Mouse (Mus musculus) macrophage (primary cell): ENCODE data around the gene Elk3. TPM values are rescaled to one million over a fixed set of nuclear protein-coding genes. Genes with fewer than 3 reads are reported as not detected.

Experiments used
- H3K27ac ChIP-seq: fragments of 350-480 bp; formaldehyde crosslinking; 2 replicates; pipeline ENCODE4 v1.9.0; 2021
- H3K36me3 ChIP-seq: fragments of 350-480 bp; formaldehyde crosslinking; 2 replicates; pipeline ENCODE4 v1.9.0; 2021; ENCODE audit errors: inconsistent target
- H3K4me3 ChIP-seq: fragments of 350-480 bp; formaldehyde crosslinking; 2 replicates; pipeline ENCODE4 v1.9.0; 2021; ENCODE audit errors: inconsistent target
- H3K79me2 ChIP-seq: fragments of 350-480 bp; formaldehyde crosslinking; 2 replicates; pipeline ENCODE4 v1.9.0; 2021; ENCODE audit errors: inconsistent target
- WGBS: methylation state at CpG from one replicate; pipeline ENCODE4 v1.1.7; 2026; ENCODE audit warnings: inconsistent platforms; ENCODE audit not compliant: missing documents; 5-methylcytosine and 5-hydroxymethylcytosine counted together
- polyA plus RNA-seq: library from polyadenylated mRNA; stranded (reverse); fragments of 250-400 nt; gene quantifications from 3 replicates; pipeline ENCODE4 v1.2.4, GENCODE M21; 2018; ENCODE audit warnings: inconsistent platforms

Elk3 gene
- polyA plus RNA-seq, 1 experiment from 2014 or later, result 23.9 TPM

- H3K27ac ChIP-seq, result no peak overlapping the region
- 90% methylated on average over 23 of the region's 25 CpGs for WGBS
- H3K79me2 ChIP-seq, result peaks cover 42% of the 10 kb centered on the region
- H3K36me3 ChIP-seq, result peaks cover under 1% of the 10 kb centered on the region; the same call in 1 of the 2 replicates
- no peak overlapping the region for H3K4me3 ChIP-seq
Measured at GRCm38 (mm10) chr10:93275212-93276136, 35.5 kb downstream of the Elk3 start.

- Histone ChIP-seq H3K79me2 (peaks cover 47% of the 10 kb centered on the region), H3K36me3 (no peaks in the 10 kb centered on the region), H3K27ac (no peak overlapping the region), H3K4me3 (no peak overlapping the region)
- WGBS, result 88% methylated on average over 2 of the region's 2 CpGs
Measured at GRCm38 (mm10) chr10:93274277-93274696, 36.6 kb downstream of the Elk3 start.

- H3K79me2 ChIP-seq, result peaks cover 51% of the 10 kb centered on the region
- no peaks in the 10 kb centered on the region for H3K36me3 ChIP-seq
- WGBS, result 90% methylated on average over 14 of the region's 14 CpGs
- no peak overlapping the region for H3K4me3 ChIP-seq
- no peak overlapping the region for H3K27ac ChIP-seq
Measured at GRCm38 (mm10) chr10:93272986-93273982, 37.7 kb downstream of the Elk3 start.

GRCm38 (mm10) chr10:93271831-93272230 lies 39.1 kb downstream of the Elk3 start:
- 91% methylated on average over 7 of the region's 7 CpGs for WGBS
- H3K36me3 ChIP-seq, result no peaks in the 10 kb centered on the region
- H3K4me3 ChIP-seq, result no peak overlapping the region
- peaks cover 44% of the 10 kb centered on the region for H3K79me2 ChIP-seq
- no peak overlapping the region for H3K27ac ChIP-seq

- WGBS, result 88% methylated on average over 4 of the region's 6 CpGs
- Histone ChIP-seq H3K27ac (no peak overlapping the region), H3K36me3 (no peaks in the 10 kb centered on the region; the same call in 1 of the 2 replicates), H3K4me3 (no peak overlapping the region), H3K79me2 (peaks cover 48% of the 10 kb centered on the region)
Measured at GRCm38 (mm10) chr10:93270889-93271460, 40.0 kb downstream of the Elk3 start.

GRCm38 (mm10) chr10:93269744-93270143 lies 41.2 kb downstream of the Elk3 start:
- WGBS, result 79% methylated on average over 4 of the region's 4 CpGs
- H3K36me3 ChIP-seq, result peaks cover 9% of the 10 kb centered on the region; the same call in 1 of the 2 replicates
- no peak overlapping the region for H3K4me3 ChIP-seq
- peak overlapping the region; percentile 79; the same call in 1 of the 2 replicates for H3K27ac ChIP-seq
- H3K79me2 ChIP-seq, result peaks cover 58% of the 10 kb centered on the region

- Histone ChIP-seq H3K4me3 (no peak overlapping the region), H3K27ac (peak overlapping the region; percentile 79), H3K36me3 (peaks cover 14% of the 10 kb centered on the region; the same call in 1 of the 2 replicates), H3K79me2 (peaks cover 68% of the 10 kb centered on the region)
- 61% methylated on average over 3 of the region's 3 CpGs for WGBS
Measured at GRCm38 (mm10) chr10:93268339-93268738, 42.6 kb downstream of the Elk3 start.

- peak overlapping the region; percentile 79 for H3K27ac ChIP-seq
- H3K36me3 ChIP-seq, result peaks cover 14% of the 10 kb centered on the region; the same call in 1 of the 2 replicates
- peaks cover 67% of the 10 kb centered on the region for H3K79me2 ChIP-seq
- no peak overlapping the region for H3K4me3 ChIP-seq
- 87% methylated on average over 4 of the region's 5 CpGs for WGBS
Measured at GRCm38 (mm10) chr10:93267509-93267908, 43.4 kb downstream of the Elk3 start.

GRCm38 (mm10) chr10:93266521-93266920 lies 44.4 kb downstream of the Elk3 start:
- WGBS, result 98% methylated on average over 7 of the region's 7 CpGs
- Histone ChIP-seq H3K79me2 (peaks cover 60% of the 10 kb centered on the region), H3K36me3 (peaks cover 14% of the 10 kb centered on the region; the same call in 1 of the 2 replicates), H3K4me3 (no peak overlapping the region), H3K27ac (peak overlapping the region; percentile 79)

- peaks cover 14% of the 10 kb centered on the region; the same call in 1 of the 2 replicates for H3K36me3 ChIP-seq
- peaks cover 54% of the 10 kb centered on the region for H3K79me2 ChIP-seq
- 77% methylated on average over 9 of the region's 9 CpGs for whole genome bisulfite sequencing
- H3K27ac ChIP-seq, result peak overlapping the region; percentile 79; the same call in 1 of the 2 replicates
- H3K4me3 ChIP-seq, result no peak overlapping the region
Measured at GRCm38 (mm10) chr10:93265833-93266232, 45.1 kb downstream of the Elk3 start.

GRCm38 (mm10) chr10:93264001-93264400 lies 46.9 kb downstream of the Elk3 start:
- peaks cover 14% of the 10 kb centered on the region; the same call in 1 of the 2 replicates for H3K36me3 ChIP-seq
- H3K79me2 ChIP-seq, result peaks cover 46% of the 10 kb centered on the region
- no peak overlapping the region for H3K27ac ChIP-seq
- WGBS, result 94% methylated on average over 5 of the region's 5 CpGs
- H3K4me3 ChIP-seq, result no peak overlapping the region

- 94% methylated on average over 8 of the region's 8 CpGs for WGBS
- Histone ChIP-seq H3K36me3 (peaks cover 14% of the 10 kb centered on the region; the same call in 1 of the 2 replicates), H3K27ac (peak overlapping the region; percentile 5; the same call in 1 of the 2 replicates), H3K79me2 (peaks cover 46% of the 10 kb centered on the region), H3K4me3 (no peak overlapping the region)
Measured at GRCm38 (mm10) chr10:93263431-93263830, 47.5 kb downstream of the Elk3 start.

GRCm38 (mm10) chr10:93261981-93262499 lies 48.9 kb downstream of the Elk3 start:
- Histone ChIP-seq H3K79me2 (peaks cover 41% of the 10 kb centered on the region), H3K4me3 (no peak overlapping the region), H3K27ac (peak overlapping the region; percentile 83), H3K36me3 (peaks cover 14% of the 10 kb centered on the region; the same call in 1 of the 2 replicates)
- 49% methylated on average over 15 of the region's 15 CpGs for WGBS
